Mouse (Mus musculus) c-Kit-positive CD71-positive TER-119-positive erythroid progenitor cells, embryonic 14.5 days (primary cell): ENCODE measurements around the gene 1300017J02Rik.

ENCODE experiments used
- DNase-seq: peaks from one replicate; pipeline ENCODE4 v3.0.0-alpha.2; 2013; ENCODE audit warnings: low spot score

The 1300017J02Rik gene

GRCm38 (mm10) chr9:103274819-103275218, 30.1 kb downstream of the 1300017J02Rik start:
- no peak for DNase-seq

GRCm38 (mm10) chr9:103271104-103271503, 33.8 kb downstream of the 1300017J02Rik start:
- DNase-seq = no peak

GRCm38 (mm10) chr9:103265778-103266177, 39.1 kb downstream of the 1300017J02Rik start:
- DNase-seq = no peak

- DNase-seq = no peak
Observed at GRCm38 (mm10) chr9:103252906-103253305, 52.0 kb downstream of the 1300017J02Rik start.

- DNase-seq = no peak
Observed at GRCm38 (mm10) chr9:103248618-103249017, 56.3 kb downstream of the 1300017J02Rik start.

GRCm38 (mm10) chr9:103246526-103247168, 58.2 kb downstream of the 1300017J02Rik start:
- peak; percentile 41 for DNase-seq

GRCm38 (mm10) chr9:103243640-103244039, 61.2 kb downstream of the 1300017J02Rik start:
- no peak for DNase-seq

- no peak for DNase-seq
Observed at GRCm38 (mm10) chr9:103241206-103241605, 63.7 kb downstream of the 1300017J02Rik start.

GRCm38 (mm10) chr9:103239471-103239870, 65.4 kb downstream of the 1300017J02Rik start:
- DNase-seq = no peak

GRCm38 (mm10) chr9:103234565-103235165, 70.2 kb downstream of the 1300017J02Rik start:
- no peak for DNase-seq

- DNase-seq = no peak
Observed at GRCm38 (mm10) chr9:103234059-103234458, 70.8 kb downstream of the 1300017J02Rik start.

- no peak for DNase-seq
Observed at GRCm38 (mm10) chr9:103233006-103233395, 71.9 kb downstream of the 1300017J02Rik start.

GRCm38 (mm10) chr9:103232232-103233005, 72.5 kb downstream of the 1300017J02Rik start:
- DNase-seq = no peak

GRCm38 (mm10) chr9:103230151-103230951, 74.5 kb downstream of the 1300017J02Rik start, which contains the start of the genes Gm20425 and Trf:
Gene Gm20425, minus strand, starts transcription at chr9:103230307.
Gene Trf, minus strand, starts transcription at chr9:103230444.
- no peak for DNase-seq

- no peak for DNase-seq
Observed at GRCm38 (mm10) chr9:103229037-103229867, 75.6 kb downstream of the 1300017J02Rik start.

- DNase-seq = no peak
Observed at GRCm38 (mm10) chr9:103228370-103229003, 76.4 kb downstream of the 1300017J02Rik start.

- DNase-seq = no peak
Observed at GRCm38 (mm10) chr9:103227760-103228159, 77.1 kb downstream of the 1300017J02Rik start.

- no peak for DNase-seq
Observed at GRCm38 (mm10) chr9:103226806-103227205, 78.1 kb downstream of the 1300017J02Rik start.

GRCm38 (mm10) chr9:103225464-103225863, 79.4 kb downstream of the 1300017J02Rik start:
- no peak for DNase-seq

- DNase-seq = no peak
Observed at GRCm38 (mm10) chr9:103224721-103225120, 80.2 kb downstream of the 1300017J02Rik start.

- DNase-seq = no peak
Observed at GRCm38 (mm10) chr9:103214281-103214680, 90.6 kb downstream of the 1300017J02Rik start.
